Mouse (Mus musculus) natural killer cell, adult 2 months (primary cell): ENCODE data around the gene Plpp1.

ENCODE experiments used
- DNase-seq, 2 experiments: peaks; one replicate each; pipeline ENCODE4 v3.0.0; 2022; ENCODE audit warnings: low spot score in 2 of 2

The Plpp1 gene

GRCm38 (mm10) chr13:112815996-112816395 is 15.4 kb downstream of the Plpp1 start:
- no peak for DNase-seq

GRCm38 (mm10) chr13:112818125-112818524 is 17.5 kb downstream of the Plpp1 start:
- no peak for DNase-seq

- no peak for DNase-seq
Measured at GRCm38 (mm10) chr13:112822413-112822812, 21.8 kb downstream of the Plpp1 start.

GRCm38 (mm10) chr13:112823236-112823910 is 22.8 kb downstream of the Plpp1 start:
- no peak for DNase-seq

GRCm38 (mm10) chr13:112823911-112824648 is 23.5 kb downstream of the Plpp1 start:
- DNase-seq, result no peak

GRCm38 (mm10) chr13:112825479-112825878 is 24.9 kb downstream of the Plpp1 start:
- DNase-seq, result no peak

- no peak for DNase-seq
Measured at GRCm38 (mm10) chr13:112829619-112830018, 29.0 kb downstream of the Plpp1 start.

- DNase-seq, result no peak
Measured at GRCm38 (mm10) chr13:112832589-112832988, 32.0 kb downstream of the Plpp1 start.

- DNase-seq, result no peak
Measured at GRCm38 (mm10) chr13:112833253-112833894, 32.8 kb downstream of the Plpp1 start.

GRCm38 (mm10) chr13:112833895-112834263 is 33.3 kb downstream of the Plpp1 start:
- no peak for DNase-seq

- DNase-seq, result no peak
Measured at GRCm38 (mm10) chr13:112835113-112835512, 34.5 kb downstream of the Plpp1 start.

GRCm38 (mm10) chr13:112836951-112837350 is 36.4 kb downstream of the Plpp1 start:
- DNase-seq, result no peak

- no peak for DNase-seq
Measured at GRCm38 (mm10) chr13:112837621-112838155, 37.1 kb downstream of the Plpp1 start.

GRCm38 (mm10) chr13:112838562-112839232 is 38.1 kb downstream of the Plpp1 start:
- DNase-seq, result no peak

GRCm38 (mm10) chr13:112840241-112841087 is 39.9 kb downstream of the Plpp1 start:
- no peak for DNase-seq

GRCm38 (mm10) chr13:112845931-112846330 is 45.3 kb downstream of the Plpp1 start:
- no peak for DNase-seq

- no peak for DNase-seq
Measured at GRCm38 (mm10) chr13:112853710-112854316, 53.2 kb downstream of the Plpp1 start.

- DNase-seq, result no peak
Measured at GRCm38 (mm10) chr13:112854402-112854801, 53.8 kb downstream of the Plpp1 start.

- no peak for DNase-seq
Measured at GRCm38 (mm10) chr13:112857921-112858320, 57.3 kb downstream of the Plpp1 start.

GRCm38 (mm10) chr13:112859574-112860134 is 59.1 kb downstream of the Plpp1 start:
- DNase-seq, result no peak
